Mouse (Mus musculus): Measurements from ENCODE around the gene Irf2bp1.

- TF ChIP-seq POLR2A (IDR thresholded peaks at IDR 0.05; ENCODE audit: low read depth, low read length) (no peak), CTCF (conservative IDR thresholded peaks at IDR 0.05; ENCODE audit: insufficient read depth, insufficient read length, low read depth, low read length) (no peak)
Observed at GRCm38 (mm10) chr7:19021048-19021447, 17.2 kb downstream of the Irf2bp1 start.

All from kidney, adult 2 months (tissue).